Mouse (Mus musculus) liver, embryonic 16.5 days (tissue): ENCODE measurements at regions not wholly inside any gene's neighbourhood (a gene's known extent, or its start where the extent isn't known, plus 50 kb on each side); places are given as distances from the start of the nearest gene placed in this dataset.

Experiments used
- ATAC-seq: fragments of 200-750 bp; cut with Nextera tagmentation; 2 replicates; pipeline ENCODE4 v1.8.0; 2017; ENCODE audit warnings: low read depth, mild to moderate bottlenecking, moderate number of reproducible peaks, moderate library complexity
- H3K27ac ChIP-seq: fragments of 300-500 bp; sonication (generic); 2 replicates; pipeline ENCODE4 v1.5.1; 2014; ENCODE audit warnings: mild to moderate bottlenecking, low read length
- H3K27me3 ChIP-seq: fragments of 300-500 bp; sonication (generic); 2 replicates; pipeline ENCODE4 v1.6.1; 2014; ENCODE audit warnings: low read depth, low read length, mixed read lengths; ENCODE audit not compliant: control insufficient read depth, insufficient read depth
- H3K36me3 ChIP-seq: fragments of 300-500 bp; sonication (generic); 2 replicates; pipeline ENCODE4 v1.6.1; 2014; ENCODE audit warnings: mild to moderate bottlenecking; ENCODE audit not compliant: control insufficient read depth, insufficient read depth
- H3K4me1 ChIP-seq: fragments of 300-500 bp; sonication (generic); 2 replicates; pipeline ENCODE4 v1.6.1; 2014; ENCODE audit warnings: low read depth, low read length, mixed read lengths; ENCODE audit not compliant: control insufficient read depth
- H3K4me2 ChIP-seq: fragments of 300-500 bp; sonication (generic); 2 replicates; pipeline ENCODE4 v1.6.1; 2014; ENCODE audit warnings: low read depth, low read length, mixed read lengths
- H3K4me3 ChIP-seq: fragments of 300-500 bp; sonication (generic); 2 replicates; pipeline ENCODE4 v1.5.1; 2014; ENCODE audit warnings: low read depth, mild to moderate bottlenecking, low read length
- H3K9ac ChIP-seq: fragments of 300-500 bp; sonication (generic); 2 replicates; pipeline ENCODE4 v1.6.1; 2014; ENCODE audit warnings: low read depth, low read length
- H3K9me3 ChIP-seq: fragments of 300-500 bp; sonication (generic); replicated peaks from 2 replicates; pipeline ENCODE4 v1.6.1; 2016; ENCODE audit warnings: low read length; ENCODE audit not compliant: control insufficient read depth
- WGBS: fragments of 180-500 bp; shearing (Covaris S2); extraction: QIAGEN DNeasy Blood & Tissue Kit; methylation state at CpG from one replicate; pipeline ENCODE4 v1.1.7; 2014; ENCODE audit not compliant: insufficient replicate concordance; 5-methylcytosine and 5-hydroxymethylcytosine counted together

GRCm38 (mm10) chr4:82083519-82083918 is 622.0 kb downstream of the Nfib start:
- no peak overlapping the region for H3K4me3 ChIP-seq
- no peak overlapping the region for H3K4me2 ChIP-seq
- H3K9me3 ChIP-seq, result no peaks in the 10 kb centered on the region
- H3K9ac ChIP-seq, result no peak overlapping the region
- no peak for ATAC-seq
- H3K36me3 ChIP-seq, result no peaks in the 10 kb centered on the region
- no peaks in the 10 kb centered on the region for H3K4me1 ChIP-seq
- H3K27me3 ChIP-seq, result no peaks in the 10 kb centered on the region
- H3K27ac ChIP-seq, result no peak overlapping the region
- 74% methylated on average over 2 of the region's 2 CpGs for WGBS

GRCm38 (mm10) chr4:82068050-82068449 is 625.4 kb upstream of the Mpdz start:
- Histone ChIP-seq H3K9ac (no peak overlapping the region), H3K27me3 (no peaks in the 10 kb centered on the region), H3K27ac (no peak overlapping the region), H3K36me3 (no peaks in the 10 kb centered on the region), H3K4me2 (no peak overlapping the region), H3K4me3 (no peak overlapping the region), H3K4me1 (no peaks in the 10 kb centered on the region), H3K9me3 (no peaks in the 10 kb centered on the region)
- ATAC-seq, result no peak
- WGBS, result 53% methylated on average over 3 of the region's 3 CpGs

- no peaks in the 10 kb centered on the region for H3K4me1 ChIP-seq
- no peak overlapping the region for H3K27ac ChIP-seq
- no peak overlapping the region for H3K9ac ChIP-seq
- no peak for ATAC-seq
- H3K4me2 ChIP-seq, result no peak overlapping the region
- H3K36me3 ChIP-seq, result no peaks in the 10 kb centered on the region
- no peaks in the 10 kb centered on the region for H3K9me3 ChIP-seq
- no peaks in the 10 kb centered on the region for H3K27me3 ChIP-seq
- 66% methylated on average over 14 of the region's 14 CpGs for WGBS
- H3K4me3 ChIP-seq, result no peak overlapping the region
These were observed 623.2 kb upstream of the Mpdz start for GRCm38 (mm10) chr4:82065641-82066358.

- WGBS, result 57% methylated on average over 5 of the region's 5 CpGs
- ATAC-seq, result no peak
These were observed 620.1 kb upstream of the Mpdz start for GRCm38 (mm10) chr4:82062726-82063125.

GRCm38 (mm10) chr4:82056671-82057070 is 614.1 kb upstream of the Mpdz start:
- no peak overlapping the region for H3K27ac ChIP-seq
- 77% methylated on average over 1 of the region's 1 CpGs for WGBS
- no peaks in the 10 kb centered on the region for H3K27me3 ChIP-seq
- ATAC-seq, result no peak
- no peaks in the 10 kb centered on the region for H3K36me3 ChIP-seq
- no peak overlapping the region for H3K4me3 ChIP-seq
- H3K9me3 ChIP-seq, result no peaks in the 10 kb centered on the region
- H3K4me1 ChIP-seq, result no peaks in the 10 kb centered on the region
- no peak overlapping the region for H3K4me2 ChIP-seq
- no peak overlapping the region for H3K9ac ChIP-seq

More at GRCm38 (mm10) chr4:82062726-82063125, 620.1 kb upstream of the Mpdz start:
- Histone ChIP-seq H3K27me3 (no peaks in the 10 kb centered on the region), H3K9me3 (no peaks in the 10 kb centered on the region), H3K4me1 (no peaks in the 10 kb centered on the region), H3K36me3 (no peaks in the 10 kb centered on the region), H3K4me3 (no peak overlapping the region), H3K27ac (no peak overlapping the region), H3K9ac (no peak overlapping the region), H3K4me2 (no peak overlapping the region)

- Histone ChIP-seq H3K27me3 (no peaks in the 10 kb centered on the region), H3K9ac (no peak overlapping the region), H3K4me2 (no peak overlapping the region), H3K36me3 (no peaks in the 10 kb centered on the region), H3K4me1 (no peaks in the 10 kb centered on the region), H3K27ac (no peak overlapping the region), H3K9me3 (no peaks in the 10 kb centered on the region), H3K4me3 (no peak overlapping the region)
- ATAC-seq, result no peak
- 73% methylated on average over 2 of the region's 2 CpGs for WGBS
These were observed 605.6 kb upstream of the Mpdz start for GRCm38 (mm10) chr4:82048171-82048570.

GRCm38 (mm10) chr4:82037473-82037872 is 594.9 kb upstream of the Mpdz start:
- Histone ChIP-seq H3K4me1 (no peaks in the 10 kb centered on the region), H3K36me3 (no peaks in the 10 kb centered on the region), H3K27ac (no peak overlapping the region), H3K4me3 (no peak overlapping the region), H3K4me2 (no peak overlapping the region), H3K9ac (no peak overlapping the region), H3K27me3 (no peaks in the 10 kb centered on the region), H3K9me3 (no peaks in the 10 kb centered on the region)
- WGBS, result 39% methylated on average over 1 of the region's 1 CpGs
- ATAC-seq, result no peak

- no peak overlapping the region for H3K27ac ChIP-seq
- no peak for ATAC-seq
- H3K4me3 ChIP-seq, result no peak overlapping the region
- H3K4me2 ChIP-seq, result no peak overlapping the region
- no peaks in the 10 kb centered on the region for H3K36me3 ChIP-seq
- 35% methylated on average over 3 of the region's 3 CpGs for WGBS
- H3K9ac ChIP-seq, result no peak overlapping the region
- no peaks in the 10 kb centered on the region for H3K4me1 ChIP-seq
- H3K27me3 ChIP-seq, result no peaks in the 10 kb centered on the region
- H3K9me3 ChIP-seq, result no peaks in the 10 kb centered on the region
These were observed 592.6 kb upstream of the Mpdz start for GRCm38 (mm10) chr4:82035074-82035703.

- Histone ChIP-seq H3K9me3 (no peaks in the 10 kb centered on the region), H3K36me3 (no peaks in the 10 kb centered on the region), H3K4me2 (no peak overlapping the region), H3K27me3 (no peaks in the 10 kb centered on the region), H3K4me3 (no peak overlapping the region), H3K27ac (no peak overlapping the region), H3K9ac (no peak overlapping the region), H3K4me1 (no peaks in the 10 kb centered on the region)
- WGBS, result 76% methylated on average over 9 of the region's 9 CpGs
- ATAC-seq, result no peak
These were observed 586.6 kb upstream of the Mpdz start for GRCm38 (mm10) chr4:82029237-82029636.
